Mouse (Mus musculus): ENCODE measurements around the gene Pla2g16.
A peak's percentile ranks its signal among the peaks of the same experiment; 100 is the strongest.

Pla2g16 gene

DNA sequence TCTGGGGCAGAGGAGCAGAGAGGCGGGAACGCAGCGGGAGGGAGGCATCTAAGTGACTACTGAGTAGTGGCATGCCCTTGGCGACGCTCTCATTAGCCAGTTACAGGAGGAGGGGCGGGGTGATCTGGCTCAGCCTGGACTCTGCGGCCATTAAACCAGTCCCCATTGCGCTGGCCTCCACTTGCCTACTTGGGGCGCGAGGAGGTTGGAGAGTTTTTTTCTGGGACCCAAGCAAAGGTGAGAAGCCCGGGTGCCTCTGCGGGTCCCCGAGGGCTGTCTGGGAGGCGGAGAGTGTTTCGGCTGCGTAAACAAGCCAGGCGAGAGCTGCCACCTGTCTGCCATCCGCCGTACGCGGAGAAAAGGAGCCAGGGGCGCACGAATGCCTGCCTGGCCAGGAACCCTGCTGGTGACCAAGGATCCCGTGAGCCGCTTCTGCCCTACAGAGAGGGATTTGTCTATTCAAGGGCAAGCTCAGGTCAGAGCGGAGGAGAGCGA, at the start of gene Pla2g16:
Gene Pla2g16, plus strand, starts transcription at position 132 of the 495 bp plus-strand sequence.
- DNase-seq (ENCODE audit: low spot score in 2 of 2), result peak in 1 of 2 experiments; percentile 29

DNA sequence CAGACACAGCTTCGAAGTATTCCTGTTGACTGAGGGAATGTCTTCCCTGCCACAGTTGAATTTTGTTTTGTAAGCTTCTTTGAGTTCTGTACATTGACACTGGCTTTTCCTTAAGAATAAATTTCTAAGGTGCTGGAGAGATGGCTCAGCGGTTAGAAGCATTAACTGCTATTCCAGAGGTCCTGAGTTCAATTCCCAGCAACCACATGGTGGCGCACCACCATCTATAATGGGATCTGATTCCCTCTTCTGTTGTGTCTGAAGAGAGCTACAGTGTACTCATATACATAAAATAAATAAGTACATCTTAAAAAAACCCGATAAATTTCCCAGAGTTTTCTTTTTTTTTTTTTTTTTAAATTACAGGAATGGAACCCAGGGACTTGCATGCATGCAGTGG, 49.2 kb upstream of the Pla2g16 start:
- DNase-seq (ENCODE audit: low spot score in 2 of 2), result no peak

DNA sequence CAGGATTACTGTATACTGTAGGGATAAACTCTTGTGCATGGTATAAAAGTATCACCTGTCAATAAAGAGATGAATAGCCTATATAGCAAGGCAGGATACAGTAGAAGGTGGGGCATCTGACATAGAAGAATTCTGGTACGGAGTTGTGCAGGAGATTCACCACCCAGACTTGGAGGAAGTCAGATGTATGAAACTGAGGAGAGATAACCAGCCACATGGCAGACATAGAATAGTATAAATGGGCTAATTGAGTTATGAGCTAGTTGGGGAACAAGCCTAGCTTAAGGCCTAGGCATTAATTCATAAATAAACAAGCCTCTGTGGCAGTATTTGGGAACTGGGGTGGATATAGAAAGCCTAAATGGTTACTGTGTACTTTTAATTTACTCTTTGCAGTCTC, 40.8 kb upstream of the Pla2g16 start:
- DNase-seq (ENCODE audit: low spot score in 2 of 2), result no peak

DNA sequence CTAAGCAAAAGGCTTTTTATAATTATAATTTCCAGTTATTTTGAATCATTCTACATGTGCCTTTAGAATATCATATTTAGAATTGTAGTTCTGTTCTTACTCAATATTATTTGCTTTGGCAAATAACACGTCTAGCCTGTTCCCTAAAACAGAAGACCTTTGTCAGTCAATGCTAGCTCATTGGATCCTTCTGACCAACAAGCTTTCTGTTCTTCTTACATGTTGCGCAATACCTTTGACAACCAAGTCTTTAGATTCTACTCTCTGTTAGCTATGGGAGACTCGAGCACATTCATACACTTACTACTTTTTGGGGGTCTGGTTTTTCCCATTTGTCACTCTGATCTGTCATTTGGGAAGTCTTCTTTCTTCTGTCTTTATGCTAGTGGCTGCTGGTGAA, 35.6 kb upstream of the Pla2g16 start:
- no peak for DNase-seq (ENCODE audit: low spot score in 2 of 2)

DNA sequence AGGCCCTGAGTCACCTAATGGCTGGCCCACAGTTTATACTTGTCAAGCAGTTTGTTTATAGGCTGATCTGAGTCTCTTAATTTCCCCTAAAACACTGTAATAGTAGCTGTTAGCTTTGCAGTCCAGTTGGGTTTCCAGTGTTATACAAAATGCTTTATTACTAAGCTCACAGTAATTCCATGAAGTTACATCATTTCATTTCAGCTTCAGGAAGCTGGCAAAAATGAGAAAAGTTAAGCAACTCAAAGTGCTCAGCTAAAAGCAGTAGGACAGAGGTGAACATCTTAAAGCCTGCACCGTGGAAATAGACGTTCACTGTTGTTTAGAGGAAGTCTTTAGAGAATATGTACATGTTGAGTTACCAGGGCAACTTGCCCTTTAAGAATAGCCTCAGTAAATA, 34.4 kb upstream of the Pla2g16 start:
- DNase-seq (ENCODE audit: low spot score in 2 of 2), result no peak

DNA sequence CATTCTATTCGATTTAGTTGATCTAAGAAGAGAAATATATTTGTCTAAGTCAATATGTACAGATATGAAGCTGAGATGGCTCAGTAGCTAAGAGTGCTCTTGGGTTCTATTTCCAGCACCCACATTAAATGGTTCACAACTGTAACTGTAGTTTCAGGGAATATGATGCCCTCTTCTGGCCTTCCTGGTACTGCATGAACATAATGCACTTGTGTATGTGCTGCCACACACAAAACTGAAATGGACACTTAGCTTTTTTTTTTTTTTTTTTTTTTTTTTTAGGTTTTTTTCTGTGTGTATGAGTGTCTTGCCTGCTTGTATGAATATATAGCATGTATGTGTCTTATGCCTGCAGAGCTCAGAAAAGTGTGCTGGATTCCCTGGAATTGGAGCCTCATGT, 34.0 kb upstream of the Pla2g16 start:
- DNase-seq (ENCODE audit: low spot score in 2 of 2), result no peak

DNA sequence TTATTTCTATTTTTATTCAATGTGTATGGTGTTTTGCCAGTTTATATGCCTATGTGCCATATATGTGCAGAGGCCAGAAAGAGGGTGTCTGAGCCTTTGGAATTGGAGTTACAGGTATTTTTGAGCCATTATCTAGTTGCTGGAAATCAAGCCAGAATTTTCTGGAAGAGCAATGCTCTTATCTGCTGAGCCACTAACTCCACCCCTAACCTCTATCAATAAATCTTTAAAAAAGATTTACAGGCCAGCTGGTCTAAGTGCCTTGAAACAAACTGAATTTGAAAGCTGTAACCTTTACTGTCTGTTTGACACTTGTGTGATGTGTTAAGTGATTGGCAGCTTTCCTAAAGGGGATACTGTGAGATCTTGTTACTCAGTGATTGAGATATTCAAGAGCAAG, 33.5 kb upstream of the Pla2g16 start:
- DNase-seq (ENCODE audit: low spot score in 2 of 2), result no peak

DNA sequence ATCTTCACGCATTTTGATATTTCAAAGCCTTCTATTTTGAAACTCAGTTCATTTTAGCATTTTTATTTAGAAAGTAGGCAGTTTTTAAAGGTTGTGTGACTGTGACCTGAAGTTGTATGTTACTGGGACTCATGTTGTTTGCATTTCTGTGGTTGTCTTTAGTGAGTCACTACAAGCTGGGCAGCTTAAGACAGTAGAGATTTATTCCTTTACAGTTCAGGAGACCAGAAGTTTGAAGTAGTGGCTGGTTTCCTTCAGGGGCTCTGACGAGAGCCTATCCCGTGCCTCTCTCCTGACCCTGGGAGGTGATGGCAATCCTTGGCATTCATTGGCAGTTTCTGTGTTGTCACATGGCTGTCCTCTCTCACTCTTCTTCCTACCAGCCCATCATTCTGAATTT, 32.4 kb upstream of the Pla2g16 start:
- DNase-seq (ENCODE audit: low spot score in 2 of 2), result no peak

DNA sequence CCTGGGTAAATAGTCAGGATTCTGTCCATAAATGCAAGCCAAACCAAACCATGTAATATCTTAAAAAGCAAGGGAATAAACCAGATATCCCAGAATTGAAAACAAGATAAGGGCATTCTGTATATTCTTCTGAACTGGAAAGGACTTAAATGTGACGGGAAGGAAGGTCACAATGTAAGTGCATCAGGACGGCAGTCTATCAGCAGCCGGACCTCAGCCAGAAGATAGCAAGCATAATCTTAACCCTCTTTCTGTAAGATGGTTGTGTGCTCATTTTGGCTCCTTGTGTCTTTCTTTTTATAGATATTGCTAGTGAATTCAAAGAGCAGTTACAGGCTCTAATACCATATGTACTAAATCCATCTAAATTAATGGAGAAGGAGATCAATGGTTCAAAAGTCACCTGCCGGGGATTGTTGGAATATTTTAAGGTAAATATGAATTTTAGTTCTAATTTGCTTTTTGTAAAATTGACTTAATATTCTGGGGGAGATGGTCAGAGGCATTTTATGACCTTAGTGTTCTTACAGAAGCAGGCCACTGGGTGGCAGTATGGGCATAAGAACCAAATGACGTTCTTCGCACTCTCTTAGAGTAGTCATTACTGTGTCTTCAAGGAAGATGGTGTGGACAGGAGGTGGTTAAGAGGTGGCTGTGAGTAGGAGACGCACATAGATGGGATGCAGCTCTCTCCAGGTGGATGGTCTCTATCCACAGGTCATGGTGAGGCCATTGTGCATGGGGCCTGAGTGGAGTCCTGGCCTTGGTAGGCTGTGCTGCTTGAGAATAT, 28.4 kb upstream of the Pla2g16 start:
- DNase-seq (ENCODE audit: low spot score in 2 of 2), result peak; percentile 29 to 32

DNA sequence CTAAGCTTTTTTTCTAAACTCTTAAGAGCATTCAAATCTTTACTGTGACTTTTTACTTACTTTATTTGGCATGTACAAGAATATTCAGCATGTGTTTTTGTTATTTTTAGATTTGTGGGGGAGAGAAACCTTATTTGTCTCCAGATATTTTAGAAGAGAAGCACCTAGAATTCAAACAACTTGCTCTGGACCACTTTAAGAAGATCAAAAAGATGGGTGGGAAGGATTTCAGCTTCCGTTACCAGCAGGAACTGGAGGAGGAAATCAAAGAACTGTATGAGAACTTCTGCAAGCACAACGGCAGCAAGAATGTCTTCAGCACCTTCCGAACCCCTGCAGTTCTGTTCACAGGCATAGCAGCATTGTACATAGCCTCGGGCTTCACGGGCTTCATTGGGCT, 25.4 kb upstream of the Pla2g16 start:
- DNase-seq (ENCODE audit: low spot score in 2 of 2), result peak in 1 of 2 experiments; percentile 11

DNA sequence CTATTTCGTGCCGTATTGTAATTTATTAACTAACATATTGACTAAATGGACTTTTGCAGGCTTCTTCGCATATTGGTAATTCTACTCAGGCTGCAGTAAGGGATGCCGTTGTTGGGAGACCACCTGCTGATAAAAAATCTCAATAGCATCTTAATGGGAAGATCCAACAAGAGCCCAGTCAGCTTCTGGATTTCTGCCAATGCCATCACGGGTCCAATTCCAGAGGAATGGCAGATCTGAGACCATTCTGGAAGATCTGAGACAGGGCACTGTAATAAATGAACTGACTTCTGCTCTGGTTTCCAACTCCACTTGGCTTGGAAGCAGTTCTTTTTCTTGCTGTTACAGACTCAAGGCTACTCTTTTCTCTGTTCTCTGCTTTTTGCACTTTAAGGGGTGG, 23.4 kb upstream of the Pla2g16 start:
- DNase-seq (ENCODE audit: low spot score in 2 of 2), result no peak

DNA sequence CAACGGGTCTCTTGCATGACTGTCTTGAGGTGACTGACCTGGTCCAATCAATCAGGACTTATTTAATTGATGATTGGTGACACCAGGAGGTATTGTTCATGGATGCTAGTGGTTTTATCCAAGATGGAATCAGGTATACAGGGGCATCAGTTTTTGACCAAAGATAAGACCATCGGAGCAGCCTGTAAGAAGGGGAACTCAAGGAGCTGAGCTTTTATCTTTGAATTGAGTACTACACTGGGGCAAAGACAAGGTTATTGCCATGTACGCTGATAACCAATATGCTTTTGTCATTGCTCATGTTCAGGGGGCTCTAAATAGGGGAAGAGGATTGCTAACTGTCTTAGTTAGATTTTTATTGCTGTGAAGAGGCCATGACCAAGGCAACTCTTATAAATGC, 8.3 kb upstream of the Pla2g16 start:
- no peak for DNase-seq (ENCODE audit: low spot score in 2 of 2)

DNA sequence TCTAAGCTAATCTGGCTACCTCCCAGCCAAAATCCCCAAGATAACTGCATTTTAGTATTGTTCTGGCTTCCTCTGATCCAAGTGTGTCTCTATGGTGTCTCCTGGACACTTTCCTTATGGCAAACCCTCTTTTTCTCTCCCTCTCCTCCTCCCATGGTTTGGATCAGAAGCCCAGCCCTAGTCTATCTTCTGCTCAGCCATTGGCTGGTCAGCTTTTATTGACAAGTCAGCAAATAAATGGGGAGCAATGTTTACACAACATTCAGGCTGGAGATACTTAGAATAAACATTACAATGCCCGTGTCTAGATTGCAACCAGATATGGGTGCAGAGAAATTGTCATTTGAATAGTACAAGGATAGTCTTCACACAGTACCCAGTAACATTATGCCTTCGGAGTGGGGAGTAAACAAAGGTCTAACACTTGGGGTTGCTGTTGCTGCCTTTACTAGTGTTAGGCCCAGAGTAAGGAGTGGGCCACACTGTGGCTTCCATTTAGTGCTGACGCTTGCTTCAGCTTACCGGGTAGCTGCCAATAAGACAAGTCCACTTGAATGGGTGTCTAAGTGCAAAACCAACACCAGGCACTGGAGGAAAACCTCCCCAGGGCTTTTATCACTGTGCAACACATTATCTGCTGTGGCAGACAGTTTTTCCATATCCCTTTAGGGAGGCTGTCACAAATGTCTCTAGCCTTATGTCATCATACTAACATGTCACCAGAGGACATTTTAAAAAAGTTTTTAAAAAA, 5.5 kb upstream of the Pla2g16 start:
- DNase-seq (ENCODE audit: low spot score in 2 of 2), result no peak

DNA sequence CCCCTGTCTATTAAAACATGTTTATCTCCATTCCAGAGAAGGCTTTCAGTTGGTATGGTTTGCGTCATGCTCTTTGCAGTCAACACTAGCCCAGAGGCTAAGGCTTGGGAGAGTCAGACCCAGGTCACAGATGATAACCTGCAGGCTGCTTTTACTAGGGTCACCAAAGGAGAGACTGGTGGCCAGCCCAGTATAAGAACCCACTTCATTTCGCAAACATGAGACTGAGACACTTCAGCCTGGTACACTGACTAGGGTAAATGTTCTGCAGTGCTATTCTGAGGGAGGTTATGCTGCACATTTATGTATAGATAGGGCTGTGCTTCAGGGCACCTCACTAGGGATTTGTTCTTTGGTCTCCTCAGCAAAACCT, 5.0 kb upstream of the Pla2g16 start:
- no peak for DNase-seq (ENCODE audit: low spot score in 2 of 2)

DNA sequence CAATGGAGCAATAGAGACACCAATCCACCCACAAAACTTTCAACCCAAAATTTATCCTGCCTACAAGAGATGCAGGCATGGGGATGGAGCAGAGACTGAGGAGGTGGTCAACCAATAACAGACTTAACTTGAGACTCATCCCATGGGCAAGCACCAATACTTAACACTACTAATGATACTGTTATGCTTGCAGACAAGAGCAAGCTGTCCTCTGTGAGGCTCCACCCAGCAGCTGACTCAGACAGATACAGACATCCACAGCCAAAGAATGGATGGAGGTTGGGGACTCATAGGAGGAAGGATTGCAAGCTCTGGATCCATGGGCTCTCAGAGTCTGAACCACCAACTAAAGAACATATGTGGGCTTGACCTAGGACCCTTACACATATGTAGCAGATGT, 3.8 kb upstream of the Pla2g16 start:
- DNase-seq (ENCODE audit: low spot score in 2 of 2), result no peak

DNA sequence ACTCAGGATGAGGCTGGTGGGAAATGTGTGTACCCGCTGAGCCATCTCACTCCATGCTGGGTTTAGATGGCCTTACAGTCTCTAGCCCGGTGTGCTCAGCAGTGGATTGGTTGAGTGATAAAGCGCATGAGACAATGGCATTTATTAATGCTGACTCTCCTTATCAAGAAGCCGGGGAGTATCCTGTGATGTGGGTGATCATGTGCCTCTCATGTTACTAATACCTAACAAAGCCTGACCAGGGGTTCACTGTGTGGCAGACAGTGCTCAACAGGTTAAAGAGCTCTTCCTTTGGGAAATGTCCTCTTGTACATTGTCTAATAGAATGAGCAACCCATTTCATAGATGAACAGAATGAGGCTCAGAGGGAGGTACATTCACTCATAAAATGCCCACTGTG, 2.4 kb upstream of the Pla2g16 start:
- DNase-seq (ENCODE audit: low spot score in 2 of 2), result no peak

DNA sequence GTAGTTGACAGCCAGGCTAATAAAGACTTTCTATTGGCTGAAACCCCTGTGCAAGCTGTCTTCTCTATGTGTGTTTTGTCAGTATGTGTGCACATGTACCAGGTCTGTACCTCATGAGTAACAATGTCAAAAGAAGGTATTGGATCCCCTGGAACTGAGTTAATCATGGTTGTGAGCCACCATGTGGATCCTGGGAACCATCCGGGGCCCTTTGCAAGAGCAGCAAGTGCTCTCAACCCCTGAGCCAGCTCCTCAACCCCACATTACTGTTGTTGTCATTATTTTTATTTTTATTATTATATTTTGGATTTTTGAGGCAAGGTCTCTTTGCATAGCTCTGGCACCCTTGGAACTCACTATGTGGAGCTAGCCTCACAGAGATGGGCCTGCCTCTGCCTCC, 618 bp upstream of the Pla2g16 start:
- no peak for DNase-seq (ENCODE audit: low spot score in 2 of 2)

DNA sequence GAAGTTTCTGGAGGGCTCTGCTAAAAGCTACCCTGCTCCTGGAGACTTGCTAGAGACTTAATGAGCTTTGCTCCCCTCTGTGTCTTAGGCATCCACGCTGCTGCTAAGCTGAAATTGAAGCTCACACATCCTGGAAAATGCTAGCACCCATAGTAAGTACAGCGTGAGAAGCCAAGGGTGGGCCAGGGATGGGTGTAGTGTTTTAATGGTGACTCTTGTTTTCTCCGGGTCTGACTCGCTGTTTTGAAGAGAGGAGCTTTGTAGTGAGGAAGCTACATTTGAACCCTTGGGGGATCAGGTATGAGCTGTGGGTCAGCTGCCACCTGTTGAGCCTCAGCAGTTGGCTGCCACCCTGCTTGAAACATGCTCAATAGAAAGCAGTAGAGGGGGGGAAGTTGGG, 585 bp downstream of the Pla2g16 start:
- no peak for DNase-seq (ENCODE audit: low spot score in 2 of 2)

DNA sequence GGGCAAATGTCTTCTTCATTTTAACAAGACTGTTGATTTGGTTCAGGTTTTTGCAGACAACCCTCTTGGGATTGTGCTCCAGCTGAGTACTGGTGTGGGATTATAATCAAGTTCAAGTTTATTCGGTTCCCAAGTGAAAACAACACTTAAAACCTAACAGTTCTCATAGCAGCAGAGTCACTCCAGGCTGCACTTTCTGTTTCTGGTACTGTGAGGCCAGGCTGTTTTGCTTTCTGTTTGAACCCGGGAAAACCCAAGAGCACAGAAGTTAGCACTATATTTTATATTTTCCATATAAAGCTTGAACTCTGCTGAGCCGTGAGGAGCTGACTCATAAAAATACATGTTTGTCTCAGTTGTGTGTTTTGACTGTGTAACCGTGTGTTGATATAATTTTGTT, 1.4 kb downstream of the Pla2g16 start:
- DNase-seq (ENCODE audit: low spot score in 2 of 2), result no peak

DNA sequence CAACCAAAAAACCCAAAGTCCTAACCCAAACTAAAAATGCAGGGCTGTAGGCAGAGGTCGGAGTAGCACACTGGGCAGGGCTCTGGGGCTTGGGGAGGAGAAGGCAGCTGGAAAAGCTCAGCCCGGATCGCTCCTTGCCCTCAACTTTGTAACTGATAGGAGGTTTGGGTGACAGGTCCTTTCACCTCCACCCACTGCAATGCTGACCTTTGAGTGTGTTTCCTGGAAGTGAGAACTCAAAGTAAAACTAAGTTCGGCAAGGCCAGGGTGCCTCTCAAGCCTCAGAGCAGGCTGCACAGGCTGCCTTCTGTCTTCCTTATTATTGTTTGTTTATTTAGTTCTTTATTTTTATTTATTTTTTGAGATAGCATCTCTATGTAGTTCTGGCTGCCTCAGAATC, 2.7 kb downstream of the Pla2g16 start:
- no peak for DNase-seq (ENCODE audit: low spot score in 2 of 2)

DNA sequence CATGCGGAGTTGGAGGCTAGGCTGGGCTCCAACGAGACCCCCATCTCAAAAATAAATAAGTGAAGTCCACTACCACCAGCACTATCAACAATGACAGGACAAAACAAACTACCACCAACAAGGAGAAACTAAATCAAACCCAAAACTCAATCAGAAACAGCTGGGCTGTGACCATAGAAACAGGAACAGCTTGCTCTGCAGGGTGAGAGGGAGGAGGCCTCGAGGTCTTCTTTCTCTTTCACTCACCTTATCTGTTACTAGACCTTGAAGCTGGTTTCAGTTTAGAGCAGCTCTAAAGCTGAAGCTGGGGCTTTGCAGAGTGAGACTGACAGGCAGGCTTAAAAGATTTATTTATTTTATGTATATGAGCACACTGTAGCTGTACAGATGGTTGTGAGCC, 4.2 kb downstream of the Pla2g16 start:
- DNase-seq (ENCODE audit: low spot score in 2 of 2), result no peak

DNA sequence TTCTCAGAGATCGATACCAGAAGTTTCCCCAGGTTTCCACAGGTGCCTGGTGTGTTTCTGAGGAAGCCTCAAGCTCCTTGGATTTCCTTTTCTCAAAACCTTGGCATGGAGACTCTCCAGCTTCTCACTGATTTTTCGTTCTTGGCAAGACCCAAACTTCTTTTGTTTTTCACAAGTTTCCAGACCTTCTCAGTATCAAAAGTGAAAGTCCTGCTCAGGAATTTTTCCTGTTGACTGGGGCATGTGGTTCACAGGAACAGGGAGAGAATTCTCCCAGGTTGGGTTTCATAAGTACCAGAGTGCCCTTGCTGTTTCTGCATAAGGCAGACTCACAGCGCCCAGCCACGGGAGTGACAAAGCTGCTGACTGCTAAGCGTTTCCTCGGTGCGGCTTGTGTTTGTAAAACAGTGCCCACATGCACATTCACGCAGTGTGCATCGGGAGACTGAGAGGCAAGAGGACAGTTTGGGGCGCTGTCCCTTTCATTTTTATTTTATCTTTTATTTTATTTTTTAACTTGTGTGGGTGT, 5.4 kb downstream of the Pla2g16 start:
- no peak for DNase-seq (ENCODE audit: low spot score in 2 of 2)

DNA sequence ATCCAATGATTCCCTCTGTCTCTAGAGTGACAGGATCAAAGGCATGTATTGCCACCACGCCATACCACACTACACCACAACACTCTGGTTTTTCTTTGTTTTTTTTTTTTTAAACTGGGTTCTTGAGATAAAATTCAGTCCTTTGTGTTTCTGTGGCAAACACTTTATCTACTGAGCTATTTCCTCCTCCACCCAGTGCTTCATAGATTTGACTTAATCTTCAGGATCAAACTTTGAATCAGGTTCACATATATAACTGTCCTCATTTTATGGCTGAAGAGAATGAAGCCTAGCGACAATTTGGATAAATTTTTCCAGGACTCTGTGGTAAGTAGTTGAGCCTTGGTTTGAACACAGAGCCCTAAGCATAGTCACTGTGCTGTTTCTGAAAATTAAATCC, 6.4 kb downstream of the Pla2g16 start:
- no peak for DNase-seq (ENCODE audit: low spot score in 2 of 2)
